Mouse (Mus musculus): ENCODE measurements around the gene Nprl3. TPM values are rescaled to one million over a fixed set of nuclear protein-coding genes. Genes with fewer than 3 reads are reported as not detected.

The Nprl3 gene
- total and polyA plus RNA-seq, 3 experiments, result 27.1 to 59.5 (median 27.2) TPM

DNA sequence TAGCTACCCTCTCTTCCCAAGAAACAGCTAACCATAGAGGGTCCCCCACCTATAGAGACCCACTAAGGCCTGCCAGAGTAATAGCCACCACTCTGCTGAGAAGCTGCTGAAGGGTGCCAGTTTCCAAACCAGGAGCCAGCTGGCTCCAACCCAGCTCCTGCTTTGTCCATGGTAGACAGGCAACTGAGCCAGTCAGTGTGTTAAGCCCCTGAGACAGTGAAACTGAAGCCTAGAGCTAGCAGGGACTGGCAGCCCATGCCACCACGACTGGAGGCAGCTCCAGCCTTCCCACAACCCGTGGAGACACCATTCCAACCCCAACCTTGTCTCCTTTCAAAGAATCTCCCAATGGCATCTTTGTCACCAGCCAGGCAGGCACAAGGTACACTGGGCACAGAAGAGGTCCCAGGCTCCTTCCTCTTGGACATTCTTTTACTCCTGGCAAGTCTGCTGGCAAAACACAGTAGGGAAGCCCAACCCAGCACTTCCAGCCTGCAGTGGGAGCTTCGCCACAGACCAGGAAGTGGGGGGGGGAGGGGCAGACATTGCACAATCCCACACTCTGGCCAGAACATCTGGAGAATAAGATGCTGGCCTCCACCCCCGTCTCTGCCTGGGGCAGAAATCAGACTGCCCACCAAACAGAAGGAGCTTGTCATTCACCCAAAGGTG, 42.9 kb downstream of the Nprl3 start:
- H3K27ac ChIP-seq, result peak overlapping the region; percentile 76
- H3K27me3 ChIP-seq (ENCODE audit: control insufficient read depth, insufficient read depth, low read length), result no peaks in the 10 kb centered on the region
- WGBS, result 6% methylated on average over 4 of the region's 4 CpGs
- H3K9ac ChIP-seq (ENCODE audit: low read depth, low read length), result no peak overlapping the region
- intact Hi-C loops (cut with DNase I), result loop anchor here (5.0 kb wide), 1 partner anchor 43 kb away; the partner anchor contains the start of gene Nprl3
- peak; percentile 88 to 91 for DNase-seq
- H3K4me3 ChIP-seq, result no peak overlapping the region; the same call in 1 of the 2 replicates
- H3K4me1 ChIP-seq (ENCODE audit: control insufficient read depth, insufficient read depth, low read length), result peaks cover 24% of the 10 kb centered on the region
- H3K36me3 ChIP-seq (ENCODE audit: control insufficient read depth, insufficient read depth, low read length), result no peaks in the 10 kb centered on the region
- peak; percentile 89 for TF ChIP-seq EP300 (IDR thresholded peaks at IDR 0.05; ENCODE audit: insufficient read depth, low read depth, low read length)
- no peak for TF ChIP-seq CTCF (IDR thresholded peaks at IDR 0.05)
- TF ChIP-seq POLR2A (IDR thresholded peaks at IDR 0.05; ENCODE audit: insufficient read depth, low read depth, low read length), result peak; percentile 28; the same call in 1 of the 2 replicates
- H3K79me2 ChIP-seq (replicated peaks; ENCODE audit: control insufficient read depth, insufficient read depth, low read length), result no peaks in the 10 kb centered on the region

DNA sequence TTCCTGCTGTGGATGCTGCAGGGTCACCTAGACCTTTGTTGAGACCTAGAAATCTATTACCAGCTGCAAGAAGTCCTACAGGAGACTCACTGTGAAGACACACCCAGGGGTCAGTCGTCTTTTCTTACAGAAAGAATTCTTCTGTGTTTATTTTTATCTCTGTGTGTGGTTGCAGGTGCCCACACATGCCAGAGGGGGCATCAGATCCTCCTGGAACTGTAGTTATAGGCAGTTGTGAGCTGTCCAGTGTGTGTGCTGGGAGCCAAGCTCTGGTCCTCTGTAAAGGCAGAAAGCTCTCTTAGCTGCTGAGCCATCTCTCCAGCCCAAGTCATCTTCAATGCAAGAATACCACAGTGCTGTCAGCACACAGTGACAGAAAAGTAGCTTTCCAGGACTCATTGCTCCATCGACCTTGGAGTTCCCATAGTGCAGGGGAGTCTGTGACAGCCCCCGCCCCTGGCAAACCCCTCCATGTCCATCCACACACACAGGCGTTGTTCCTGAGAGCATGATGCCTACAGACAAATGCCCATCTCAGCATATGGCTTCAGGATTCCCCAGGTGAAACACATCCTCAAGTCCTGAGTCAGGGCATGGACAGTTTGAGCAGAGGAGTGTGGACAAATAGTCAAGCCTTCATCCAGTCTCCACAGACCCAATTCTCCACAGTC, 44.1 kb downstream of the Nprl3 start:
- peaks cover 25% of the 10 kb centered on the region for H3K4me1 ChIP-seq (ENCODE audit: control insufficient read depth, insufficient read depth, low read length)
- no peak for DNase-seq
- intact Hi-C loops (cut with DNase I), result loop anchor here (5.0 kb wide), 1 partner anchor 44 kb away; the partner anchor contains the start of gene Nprl3
- no peaks in the 10 kb centered on the region for H3K27me3 ChIP-seq (ENCODE audit: control insufficient read depth, insufficient read depth, low read length)
- TF ChIP-seq POLR2A (IDR thresholded peaks at IDR 0.05; ENCODE audit: insufficient read depth, low read depth, low read length) (no peak), CTCF (IDR thresholded peaks at IDR 0.05) (peak; percentile 21; the same call in 1 of the 2 replicates), EP300 (IDR thresholded peaks at IDR 0.05; ENCODE audit: insufficient read depth, low read depth, low read length) (no peak)
- H3K9ac ChIP-seq (ENCODE audit: low read depth, low read length), result no peak overlapping the region
- peak overlapping the region; percentile 93; the same call in 1 of the 2 replicates for H3K27ac ChIP-seq
- no peaks in the 10 kb centered on the region for H3K36me3 ChIP-seq (ENCODE audit: control insufficient read depth, insufficient read depth, low read length)
- no peak overlapping the region for H3K4me3 ChIP-seq
- no peaks in the 10 kb centered on the region; the same call in 1 of the 2 replicates for H3K79me2 ChIP-seq (replicated peaks; ENCODE audit: control insufficient read depth, insufficient read depth, low read length)
- 74% methylated on average over 4 of the region's 4 CpGs for WGBS

- Histone ChIP-seq H3K27ac (peak overlapping the region; percentile 93), H3K27me3 (ENCODE audit: control insufficient read depth, insufficient read depth, low read length) (no peaks in the 10 kb centered on the region), H3K9ac (ENCODE audit: low read depth, low read length) (peak overlapping the region; percentile 85), H3K79me2 (replicated peaks; ENCODE audit: control insufficient read depth, insufficient read depth, low read length) (no peaks in the 10 kb centered on the region; the same call in 1 of the 2 replicates), H3K4me1 (ENCODE audit: control insufficient read depth, insufficient read depth, low read length) (peaks cover 25% of the 10 kb centered on the region), H3K36me3 (ENCODE audit: control insufficient read depth, insufficient read depth, low read length) (no peaks in the 10 kb centered on the region), H3K4me3 (peak overlapping the region; percentile 97)
- intact Hi-C loops (cut with DNase I), result loop anchor here (5.0 kb wide), 1 partner anchor 45 kb away; the partner anchor contains the start of gene Nprl3
- peak; percentile 32; the same call in 1 of the 2 replicates for TF ChIP-seq POLR2A (IDR thresholded peaks at IDR 0.05; ENCODE audit: insufficient read depth, low read depth, low read length)
- TF ChIP-seq EP300 (IDR thresholded peaks at IDR 0.05; ENCODE audit: insufficient read depth, low read depth, low read length), result no peak
- TF ChIP-seq CTCF (IDR thresholded peaks at IDR 0.05), result no peak
- peak in 1 of 2 experiments; percentile 49 for DNase-seq
- 19% methylated on average over 21 of the region's 21 CpGs for WGBS
These were observed 44.8 kb downstream of the Nprl3 start for GRCm38 (mm10) chr11:32222570-32223194.

GRCm38 (mm10) chr11:32221951-32222409, 45.5 kb downstream of the Nprl3 start, which contains the start of gene Rhbdf1:
Gene Rhbdf1, minus strand, starts transcription at chr11:32222300.
- under 1% methylated on average over 69 of the region's 72 CpGs for WGBS
- Histone ChIP-seq H3K27me3 (ENCODE audit: control insufficient read depth, insufficient read depth, low read length) (no peaks in the 10 kb centered on the region), H3K79me2 (replicated peaks; ENCODE audit: control insufficient read depth, insufficient read depth, low read length) (no peaks in the 10 kb centered on the region; the same call in 1 of the 2 replicates), H3K9ac (ENCODE audit: low read depth, low read length) (peak within 1 kb of the TSS; percentile 85), H3K36me3 (ENCODE audit: control insufficient read depth, insufficient read depth, low read length) (no peaks in the 10 kb centered on the region), H3K4me3 (peak within 1 kb of the TSS; percentile 97), H3K4me1 (ENCODE audit: control insufficient read depth, insufficient read depth, low read length) (peaks cover 26% of the 10 kb centered on the region), H3K27ac (peak within 1 kb of the TSS; percentile 93)
- intact Hi-C loops (cut with DNase I), result loop anchor here (5.0 kb wide), 1 partner anchor 45 kb away; the partner anchor contains the start of gene Nprl3
- peak; percentile 85 to 87 for DNase-seq
- no peak for TF ChIP-seq CTCF (IDR thresholded peaks at IDR 0.05)
- TF ChIP-seq POLR2A (IDR thresholded peaks at IDR 0.05; ENCODE audit: insufficient read depth, low read depth, low read length), result 0 out of 2 replicates have a peak, but pooled peaks have one; percentile 14

- peaks cover 25% of the 10 kb centered on the region for H3K4me1 ChIP-seq (ENCODE audit: control insufficient read depth, insufficient read depth, low read length)
- no peaks in the 10 kb centered on the region for H3K27me3 ChIP-seq (ENCODE audit: control insufficient read depth, insufficient read depth, low read length)
- H3K79me2 ChIP-seq (replicated peaks; ENCODE audit: control insufficient read depth, insufficient read depth, low read length), result no peaks in the 10 kb centered on the region; the same call in none of the 2 replicates
- peak overlapping the region; percentile 97 for H3K4me3 ChIP-seq
- 1% methylated on average over 46 of the region's 46 CpGs for WGBS
- peak; percentile 80 to 84 for DNase-seq
- no peaks in the 10 kb centered on the region for H3K36me3 ChIP-seq (ENCODE audit: control insufficient read depth, insufficient read depth, low read length)
- intact Hi-C loops (cut with DNase I), result loop anchor here (5.0 kb wide), 1 partner anchor 46 kb away; the partner anchor contains the start of gene Nprl3
- H3K27ac ChIP-seq, result peak overlapping the region; percentile 93
- H3K9ac ChIP-seq (ENCODE audit: low read depth, low read length), result peak overlapping the region; percentile 85
- no peak for TF ChIP-seq EP300 (IDR thresholded peaks at IDR 0.05; ENCODE audit: insufficient read depth, low read depth, low read length)
- peak; percentile 72 for TF ChIP-seq POLR2A (IDR thresholded peaks at IDR 0.05; ENCODE audit: insufficient read depth, low read depth, low read length)
These were observed 46.1 kb downstream of the Nprl3 start for GRCm38 (mm10) chr11:32221225-32221950.
